Comparison of ENCODE assay signal across 12 mouse cellular contexts in the genomic region with DNA sequence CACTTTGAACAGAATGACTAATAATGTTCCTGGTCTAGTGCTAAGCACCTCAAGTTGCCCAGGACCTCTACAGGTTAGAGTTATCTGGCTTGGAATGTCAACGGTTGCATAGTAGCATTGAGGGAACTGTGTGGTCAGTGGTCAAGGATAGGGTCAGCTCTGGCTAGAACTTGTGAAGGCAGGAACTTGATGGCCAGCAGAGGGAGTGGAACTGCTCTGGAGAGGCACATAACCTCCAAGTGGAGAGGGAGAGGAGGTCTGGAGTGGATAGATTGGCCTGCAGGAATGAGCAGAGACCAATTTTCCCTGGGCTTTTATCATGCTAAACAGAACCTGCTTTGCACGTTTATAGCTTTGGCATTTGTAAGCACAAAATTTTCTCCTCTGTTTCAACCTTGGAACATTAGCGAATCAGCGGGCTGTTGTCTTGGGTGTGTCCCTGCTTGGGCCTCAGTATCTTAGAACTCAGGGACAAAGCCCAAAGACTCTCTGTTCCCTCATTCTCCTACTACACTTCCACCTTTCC.
DNase-seq lines count a peak whose midpoint lies in the region; ATAC-seq and TF ChIP-seq lines count a peak whose summit lies in the region.
"Had no signal": no experiment of that assay in that cellular context is flagged by ENCODE, and none has a peak within 500 bp of the region (broad histone marks: within the 10 kb centered on the region; RNA-seq: fewer than 3 reads in every experiment).

No protein-coding gene starts in this region.

- H3K4me3 ChIP-seq in heart, embryonic 10.5 days = no peak overlapping the region
- no peak overlapping the region for H3K4me3 ChIP-seq in lung, embryonic 14.5 days (ENCODE audit: low read depth, low read length)
- H3K4me3 ChIP-seq in G1E (ENCODE audit: low read depth, low read length) = no peak overlapping the region
- H3K4me3 ChIP-seq in stomach, postnatal 0 days (ENCODE audit: low read depth, low read length) = no peak overlapping the region
- H3K4me3 ChIP-seq: embryonic facial prominence, embryonic 12.5 days; limb, embryonic 12.5 days; midbrain, embryonic 12.5 days had no signal

- no peaks in the 10 kb centered on the region for H3K9me3 ChIP-seq in heart, embryonic 10.5 days
- no peaks in the 10 kb centered on the region for H3K9me3 ChIP-seq in lung, embryonic 14.5 days (ENCODE audit: low read depth, low read length)
- H3K9me3 ChIP-seq in G1E (replicated peaks) = no peaks in the 10 kb centered on the region
- H3K9me3 ChIP-seq in stomach, postnatal 0 days (ENCODE audit: control insufficient read depth, low read length) = no peaks in the 10 kb centered on the region
- H3K9me3 ChIP-seq: embryonic facial prominence, embryonic 12.5 days; limb, embryonic 12.5 days; midbrain, embryonic 12.5 days had no signal

- peaks cover 15% of the 10 kb centered on the region for H3K36me3 ChIP-seq in heart, embryonic 10.5 days
- H3K36me3 ChIP-seq in lung, embryonic 14.5 days (ENCODE audit: insufficient read depth) = peaks cover 9% of the 10 kb centered on the region; the same call in 1 of the 2 replicates
- H3K36me3 ChIP-seq in G1E (replicated peaks) = peaks cover 57% of the 10 kb centered on the region
- no peaks in the 10 kb centered on the region for H3K36me3 ChIP-seq in stomach, postnatal 0 days (ENCODE audit: control insufficient read depth, insufficient read depth, low read length)

- H3K27ac ChIP-seq in heart, embryonic 10.5 days = no peak overlapping the region
- no peak overlapping the region for H3K27ac ChIP-seq in lung, embryonic 14.5 days (ENCODE audit: low read depth)
- H3K27ac ChIP-seq in stomach, postnatal 0 days (replicated peaks) = peak overlapping the region; percentile 58
- H3K27ac ChIP-seq: embryonic facial prominence, embryonic 12.5 days; limb, embryonic 12.5 days; midbrain, embryonic 12.5 days had no signal

- no peaks in the 10 kb centered on the region for H3K27me3 ChIP-seq in heart, embryonic 10.5 days (ENCODE audit: insufficient read depth, poor library complexity, severe bottlenecking)
- H3K27me3 ChIP-seq in lung, embryonic 14.5 days (ENCODE audit: insufficient read depth, low read length) = no peaks in the 10 kb centered on the region
- no peaks in the 10 kb centered on the region for H3K27me3 ChIP-seq in G1E (ENCODE audit: insufficient read depth, low read length)
- H3K27me3 ChIP-seq in stomach, postnatal 0 days (ENCODE audit: control insufficient read depth, insufficient read depth, low read length) = no peaks in the 10 kb centered on the region
- H3K27me3 ChIP-seq: embryonic facial prominence, embryonic 12.5 days; limb, embryonic 12.5 days; midbrain, embryonic 12.5 days had no signal

- DNase-seq in heart, postnatal 10 days = peak; percentile 16 to 17
- no peak for DNase-seq in heart, embryonic 10.5 days (ENCODE audit: low spot score)
- DNase-seq in lung, embryonic 14.5 days = no peak
- DNase-seq in lung, postnatal 25 days (ENCODE audit: low spot score) = no peak
- DNase-seq in G1E (ENCODE audit: low spot score) = no peak
- DNase-seq in stomach, postnatal 0 days (ENCODE audit: low spot score) = no peak
- DNase-seq in thymus, postnatal 0 days (ENCODE audit: low spot score) = no peak
- DNase-seq: kidney, postnatal 14 days; thymus, postnatal 14 days had no signal

- intact Hi-C loops in heart, postnatal 10 days (cut with DNase I) = no loop called here

- no peak overlapping the region for H3K4me2 ChIP-seq in lung, embryonic 14.5 days
- no peak overlapping the region for H3K4me2 ChIP-seq in stomach, postnatal 0 days (replicated peaks; ENCODE audit: low read depth)
- H3K4me2 ChIP-seq: embryonic facial prominence, embryonic 12.5 days; limb, embryonic 12.5 days; midbrain, embryonic 12.5 days had no signal

- TF ChIP-seq EP300 in stomach, postnatal 0 days (optimal IDR thresholded peaks at IDR 0.05) = no peak

- peak; percentile 38; the same call in 1 of the 2 replicates for TF ChIP-seq CTCF in lung, embryonic 14.5 days (IDR thresholded peaks at IDR 0.05; ENCODE audit: low read depth)
- no peak for TF ChIP-seq CTCF in G1E (IDR thresholded peaks at IDR 0.05; ENCODE audit: low read depth, low read length)
- TF ChIP-seq CTCF in stomach, postnatal 0 days (IDR thresholded peaks at IDR 0.05; ENCODE audit: low read depth) = peak; percentile 63

- WGBS in heart, embryonic 10.5 days = 75% methylated on average over 4 of the region's 4 CpGs
- 83% methylated on average over 4 of the region's 4 CpGs for WGBS in lung, embryonic 14.5 days
- WGBS in stomach, postnatal 0 days = 54% methylated on average over 4 of the region's 4 CpGs

- no peak overlapping the region for H3K9ac ChIP-seq in lung, embryonic 14.5 days
- H3K9ac ChIP-seq in stomach, postnatal 0 days (ENCODE audit: low read length) = no peak overlapping the region
- H3K9ac ChIP-seq: embryonic facial prominence, embryonic 12.5 days; limb, embryonic 12.5 days; midbrain, embryonic 12.5 days had no signal

- ATAC-seq in lung, embryonic 14.5 days (ENCODE audit: insufficient read depth) = no peak
- ATAC-seq in G1E (ENCODE audit: extremely low read depth, insufficient number of reproducible peaks, low FRiP score, poor library complexity, severe bottlenecking) = peak; percentile 28; the same call in 1 of the 2 replicates
- ATAC-seq in stomach, postnatal 0 days (ENCODE audit: low FRiP score, low TSS enrichment) = no peak; the same call in 1 of the 2 replicates

- peaks cover 7% of the 10 kb centered on the region for H3K4me1 ChIP-seq in heart, embryonic 10.5 days
- H3K4me1 ChIP-seq in lung, embryonic 14.5 days (ENCODE audit: insufficient read depth) = peaks cover 8% of the 10 kb centered on the region
- peaks cover 37% of the 10 kb centered on the region for H3K4me1 ChIP-seq in G1E (ENCODE audit: insufficient read depth, low read depth, low read length)
- 0 out of 2 replicates have a peak, but pooled peaks cover 3% of the 10 kb centered on the region for H3K4me1 ChIP-seq in stomach, postnatal 0 days (replicated peaks; ENCODE audit: control insufficient read depth, insufficient read depth)
- H3K4me1 ChIP-seq: embryonic facial prominence, embryonic 12.5 days; limb, embryonic 12.5 days; midbrain, embryonic 12.5 days had no signal

Comparison
In these comparisons a context has a peak if more than half of its experiments do, and no peak if none do; other contexts are left out.
1. DNase-seq: peak in heart, postnatal 10 days (2 of 2); none in heart, embryonic 10.5 days (single experiment), lung, embryonic 14.5 days (single experiment), lung, postnatal 25 days (single experiment), G1E (single experiment), stomach, postnatal 0 days (single experiment) and thymus, postnatal 0 days (single experiment).